Mouse (Mus musculus) layer of hippocampus, adult 2 months (tissue): ENCODE results near the gene Vtn. TPM values are rescaled to one million over a fixed set of nuclear protein-coding genes. Genes with fewer than 3 reads are reported as not detected.

Source experiments
- DNase-seq, 2 experiments: peaks; one replicate each; pipeline ENCODE4 v3.0.0; 2022; ENCODE audit warnings: low spot score in 2 of 2
- H3K27ac ChIP-seq: fragments of 200-600 bp; 2 replicates; pipeline ENCODE4 v1.8.1; 2022
- H3K4me3 ChIP-seq: fragments of 200-600 bp; 2 replicates; pipeline ENCODE4 v1.8.1; 2022; ENCODE audit warnings: mild to moderate bottlenecking
- CTCF ChIP-seq: fragments of 200-600 bp; conservative IDR thresholded peaks from 2 replicates; pipeline ENCODE4 v1.8.1; 2022; ENCODE audit warnings: antibody characterized with exemption, mild to moderate bottlenecking, moderate library complexity
- total RNA-seq, 2 experiments: library from RNA; stranded (reverse); gene quantifications; 2 replicates each; pipeline ENCODE4 v1.2.3; 2021

Vtn gene
- total RNA-seq, 2 experiments from 2014 or later: 59.6 to 69.2 TPM

GRCm38 (mm10) chr11:78467932-78468331, 31.0 kb upstream of the Vtn start:
- DNase-seq: no peak
- H3K27ac ChIP-seq: no peak overlapping the region
- no peak for TF ChIP-seq CTCF
- H3K4me3 ChIP-seq: no peak overlapping the region

- no peak for DNase-seq
- Histone ChIP-seq H3K27ac (no peak overlapping the region), H3K4me3 (no peak overlapping the region)
- TF ChIP-seq CTCF: no peak
Observed at GRCm38 (mm10) chr11:78471326-78472103, 27.4 kb upstream of the Vtn start.

- TF ChIP-seq CTCF: no peak
- no peak overlapping the region for H3K4me3 ChIP-seq
- H3K27ac ChIP-seq: no peak overlapping the region
- no peak for DNase-seq
Observed at GRCm38 (mm10) chr11:78475289-78475688, 23.6 kb upstream of the Vtn start.

DNA sequence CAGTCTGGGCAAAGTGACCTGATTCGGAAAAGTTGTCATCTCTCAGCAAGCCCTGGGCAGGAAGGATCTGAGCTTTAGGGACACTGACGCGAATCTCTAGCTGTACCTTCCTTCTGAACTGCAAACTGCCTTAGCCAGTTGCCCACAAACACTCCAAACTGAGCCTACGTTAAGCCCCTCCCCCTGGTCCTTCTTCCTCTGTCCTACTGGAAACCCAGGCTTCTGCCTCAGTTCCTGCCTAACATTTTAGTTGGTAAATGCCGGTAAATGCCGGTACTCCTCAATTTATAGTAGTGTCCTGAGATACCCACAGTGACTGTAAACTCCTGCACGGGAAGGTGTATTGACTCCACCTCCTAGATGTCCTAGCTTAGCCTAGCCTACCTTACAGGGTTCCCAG, 15.3 kb upstream of the Vtn start:
- Histone ChIP-seq H3K4me3 (no peak overlapping the region), H3K27ac (no peak overlapping the region)
- no peak for TF ChIP-seq CTCF
- DNase-seq: no peak

DNA sequence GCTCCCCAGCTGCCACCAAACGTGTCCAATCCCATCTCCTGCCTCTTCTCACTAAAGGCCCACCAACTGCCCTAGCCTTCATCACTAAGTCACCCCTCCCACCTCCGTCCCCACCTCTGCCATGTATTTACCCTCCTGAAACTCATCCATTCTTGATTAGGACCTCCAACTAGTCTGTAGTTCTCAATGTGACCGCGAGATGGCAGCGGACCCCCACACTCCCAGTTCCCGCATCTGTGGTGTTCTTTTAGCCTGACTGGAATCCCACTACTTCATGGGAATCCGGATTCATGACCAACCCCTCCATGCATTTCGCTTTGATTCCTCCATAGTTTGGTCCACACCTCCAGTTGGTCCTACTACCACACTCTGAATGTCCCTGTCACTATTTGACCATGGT, 10.7 kb upstream of the Vtn start:
- Histone ChIP-seq H3K4me3 (no peak overlapping the region), H3K27ac (no peak overlapping the region)
- peak; percentile 52 to 87 for DNase-seq
- TF ChIP-seq CTCF: peak; percentile 90

DNA sequence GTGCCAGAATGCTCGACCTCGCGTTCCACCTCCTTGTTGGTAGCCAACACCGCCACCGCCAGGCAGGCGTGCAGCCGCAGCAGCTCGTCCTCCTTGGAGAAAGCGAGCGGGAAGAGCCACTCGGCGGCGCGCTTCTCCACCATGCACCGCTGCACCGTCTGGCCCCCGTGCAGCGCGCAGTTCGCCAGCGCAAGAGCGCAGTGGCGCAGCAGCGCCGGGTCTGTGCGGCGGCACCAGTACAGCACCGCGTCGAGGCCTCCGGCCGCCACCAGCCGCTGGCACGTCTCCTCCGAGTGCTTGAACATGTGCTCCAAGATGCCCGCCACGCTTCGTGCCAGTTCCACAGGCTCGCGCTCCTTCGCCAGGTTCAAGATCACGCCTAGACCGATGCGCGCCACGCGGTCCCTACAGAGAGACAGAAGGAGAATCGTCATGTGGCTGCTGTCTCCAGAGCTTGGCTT, 8.1 kb upstream of the Vtn start:
- DNase-seq: peak; percentile 45 to 59
- H3K27ac ChIP-seq: peak overlapping the region; percentile 65
- peak overlapping the region; percentile 50 for H3K4me3 ChIP-seq
- TF ChIP-seq CTCF: peak; percentile 54

DNA sequence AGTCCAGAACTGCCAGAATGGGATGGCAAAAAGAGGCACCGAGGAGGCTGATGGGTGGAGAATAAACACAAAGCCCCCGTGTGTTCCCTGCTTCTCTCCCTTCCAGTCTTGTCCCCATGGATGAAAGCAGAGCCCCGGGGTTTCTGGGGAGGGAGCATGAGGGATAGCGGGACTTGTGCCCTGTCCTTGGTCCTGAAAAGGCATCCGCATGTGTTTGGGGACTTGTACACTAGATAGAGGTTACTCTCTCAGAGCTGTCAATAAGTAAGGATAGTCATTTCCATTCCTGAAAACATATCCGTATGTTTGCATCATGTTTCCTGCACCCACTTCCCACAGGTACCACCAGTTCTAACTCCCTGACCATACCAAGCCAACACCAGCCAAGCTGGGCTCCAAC, 3.0 kb upstream of the Vtn start:
- Histone ChIP-seq H3K4me3 (peak overlapping the region; percentile 87), H3K27ac (peak overlapping the region; percentile 6; the same call in 1 of the 2 replicates)
- no peak for DNase-seq
- TF ChIP-seq CTCF: no peak

- H3K4me3 ChIP-seq: peak overlapping the region; percentile 87
- peak overlapping the region; percentile 83 for H3K27ac ChIP-seq
- DNase-seq: no peak
- TF ChIP-seq CTCF: no peak
Observed at GRCm38 (mm10) chr11:78497071-78497541, 1.8 kb upstream of the Vtn start.

- peak; percentile 96 for DNase-seq
- Histone ChIP-seq H3K4me3 (peak within 1 kb of the TSS; percentile 87), H3K27ac (peak within 1 kb of the TSS; percentile 83)
- TF ChIP-seq CTCF: peak; percentile 32
Observed at GRCm38 (mm10) chr11:78497544-78498522, 1.1 kb upstream of the Vtn start, which contains the start of gene Sarm1. Gene Sarm1, minus strand, starts transcription at chr11:78497754.

- Histone ChIP-seq H3K4me3 (peak overlapping the region; percentile 9; the same call in 1 of the 2 replicates), H3K27ac (no peak overlapping the region)
- TF ChIP-seq CTCF: no peak
- no peak for DNase-seq
Observed at GRCm38 (mm10) chr11:78499543-78499942, 652 bp downstream of the Vtn start.

DNA sequence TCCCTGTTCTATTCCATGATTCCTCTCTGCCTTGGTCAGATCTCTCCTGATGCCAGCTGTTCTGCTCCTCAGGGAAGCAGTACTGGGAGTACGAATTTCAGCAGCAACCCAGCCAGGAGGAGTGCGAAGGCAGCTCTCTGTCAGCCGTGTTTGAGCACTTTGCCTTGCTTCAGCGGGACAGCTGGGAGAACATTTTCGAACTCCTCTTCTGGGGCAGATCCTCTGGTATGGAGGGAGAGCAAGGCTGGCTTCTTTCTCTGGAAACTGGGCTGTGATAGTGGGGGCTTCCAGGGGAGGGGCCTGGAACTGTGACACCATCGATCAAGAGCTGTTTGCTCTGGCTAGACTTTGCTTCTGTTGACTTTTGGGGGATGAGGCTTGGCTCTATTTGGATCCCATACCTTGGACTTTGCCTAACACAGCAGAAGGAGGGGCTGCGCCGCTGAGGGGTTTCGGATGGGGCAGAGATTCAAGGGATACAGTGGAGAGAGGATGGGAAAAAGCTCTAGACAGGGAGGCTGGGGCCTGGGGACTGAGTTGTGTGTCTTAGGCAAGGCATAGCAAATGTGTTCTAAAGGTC, 1.8 kb downstream of the Vtn start:
- TF ChIP-seq CTCF: no peak
- Histone ChIP-seq H3K27ac (no peak overlapping the region), H3K4me3 (peak overlapping the region; percentile 3; the same call in 1 of the 2 replicates)
- no peak for DNase-seq

DNA sequence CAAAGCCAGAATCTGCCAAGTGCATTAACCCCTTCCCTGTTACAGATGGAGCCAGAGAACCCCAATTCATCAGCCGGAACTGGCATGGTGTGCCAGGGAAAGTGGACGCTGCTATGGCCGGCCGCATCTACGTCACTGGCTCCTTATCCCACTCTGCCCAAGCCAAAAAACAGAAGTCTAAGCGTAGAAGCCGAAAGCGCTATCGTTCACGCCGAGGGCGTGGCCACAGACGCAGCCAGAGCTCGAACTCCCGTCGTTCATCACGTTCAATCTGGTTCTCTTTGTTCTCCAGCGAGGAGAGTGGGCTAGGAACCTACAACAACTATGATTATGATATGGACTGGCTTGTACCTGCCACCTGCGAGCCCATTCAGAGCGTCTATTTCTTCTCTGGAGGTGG, 2.6 kb downstream of the Vtn start:
- DNase-seq: no peak
- Histone ChIP-seq H3K4me3 (no peak overlapping the region), H3K27ac (no peak overlapping the region)
- TF ChIP-seq CTCF: no peak
